Mouse (Mus musculus) thymus, adult 18-20 months (tissue): ENCODE results near the gene Sfxn3.
A peak's percentile ranks its signal among the peaks of the same experiment; 100 is the strongest.
"Not testable (repeated sequence)": the region's sequence is repeated elsewhere in the genome, so short reads cannot be mapped to it uniquely, and the experiment has no call there.

Source experiments
- DNase-seq, 2 experiments: peaks; one replicate each; pipeline ENCODE4 v3.0.0; 2022; ENCODE audit warnings: mixed read lengths in 2 of 2

The Sfxn3 gene

GRCm38 (mm10) chr19:45018351-45018831, 28.9 kb upstream of the Sfxn3 start:
- DNase-seq = no peak

GRCm38 (mm10) chr19:45020348-45020747, 27.0 kb upstream of the Sfxn3 start:
- DNase-seq = no peak

- no peak for DNase-seq
These were observed 25.9 kb upstream of the Sfxn3 start for GRCm38 (mm10) chr19:45021362-45021761.

GRCm38 (mm10) chr19:45023993-45024392, 23.3 kb upstream of the Sfxn3 start:
- DNase-seq = no peak

- DNase-seq = no peak
These were observed 22.5 kb upstream of the Sfxn3 start for GRCm38 (mm10) chr19:45024775-45025174.

GRCm38 (mm10) chr19:45025937-45026568, 21.2 kb upstream of the Sfxn3 start:
- no peak for DNase-seq

- DNase-seq = no peak
These were observed 20.2 kb upstream of the Sfxn3 start for GRCm38 (mm10) chr19:45026958-45027670.

GRCm38 (mm10) chr19:45027848-45028247, 19.5 kb upstream of the Sfxn3 start:
- DNase-seq = no peak

- no peak for DNase-seq
These were observed 18.6 kb upstream of the Sfxn3 start for GRCm38 (mm10) chr19:45028746-45029145.

GRCm38 (mm10) chr19:45029571-45029970, 17.7 kb upstream of the Sfxn3 start:
- no peak for DNase-seq

- DNase-seq = no peak
These were observed 17.2 kb upstream of the Sfxn3 start for GRCm38 (mm10) chr19:45030111-45030510.

GRCm38 (mm10) chr19:45030746-45031693, 16.3 kb upstream of the Sfxn3 start:
- no peak for DNase-seq

GRCm38 (mm10) chr19:45031780-45032179, 15.5 kb upstream of the Sfxn3 start:
- DNase-seq = no peak

- DNase-seq = no peak
These were observed 14.6 kb upstream of the Sfxn3 start for GRCm38 (mm10) chr19:45032570-45033332.

GRCm38 (mm10) chr19:45036867-45037266, 10.4 kb upstream of the Sfxn3 start:
- DNase-seq = no peak

GRCm38 (mm10) chr19:45038198-45038597, 9.1 kb upstream of the Sfxn3 start:
- not testable (repeated sequence) for DNase-seq

GRCm38 (mm10) chr19:45040214-45040613, 7.1 kb upstream of the Sfxn3 start:
- DNase-seq = no peak

- DNase-seq = no peak
These were observed 2.8 kb upstream of the Sfxn3 start for GRCm38 (mm10) chr19:45044389-45044927.

- no peak for DNase-seq
These were observed 2.1 kb upstream of the Sfxn3 start for GRCm38 (mm10) chr19:45045236-45045635.

GRCm38 (mm10) chr19:45045651-45046050, 1.7 kb upstream of the Sfxn3 start, which contains the start of gene Pdzd7:
Gene Pdzd7, minus strand, starts transcription at chr19:45045717.
- DNase-seq = no peak

GRCm38 (mm10) chr19:45046523-45047321, 581 bp upstream of the Sfxn3 start:
- DNase-seq = peak; percentile 69 to 76
